Mouse (Mus musculus) inflammation-experienced regulatory T-cells (primary cell): ENCODE results near the gene Cdyl2. TPM values are rescaled to one million over a fixed set of nuclear protein-coding genes. Genes with fewer than 3 reads are reported as not detected.

Experiments
- polyA plus RNA-seq, 2 experiments: library from polyadenylated mRNA; unstranded; fragments of 100-300 nt; shearing (Covaris generic); gene quantifications; one replicate each; pipeline ENCODE4 v1.2.1; 2017

Gene Cdyl2
- 10 to 100 TPM; 15.9 to 26.5 TPM for polyA plus RNA-seq

GRCm38 (mm10) chr8:116732684-116733647, at the start of gene Cdyl2:
Cdyl2 (minus strand) TSS chr8:116732991.

Other genes starting within 250 kb of the Cdyl2 start
- gene Dynlrb2, start 228.0 kb downstream of the Cdyl2 start, polyA plus RNA-seq = not detected
- gene Cmc2, start 188.5 kb upstream of the Cdyl2 start, polyA plus RNA-seq = 10 to 100 TPM; 24.4 to 31.3 TPM
- gene Cenpn, start 188.7 kb upstream of the Cdyl2 start, polyA plus RNA-seq = 1 to 10 TPM; 2.7 to 3.7 TPM
- gene Atmin, start 210.4 kb upstream of the Cdyl2 start, polyA plus RNA-seq = 10 to 100 TPM; 26.8 to 35.3 TPM
- gene 1700030J22Rik, start 246.0 kb upstream of the Cdyl2 start, polyA plus RNA-seq = under 1 TPM; 0.14 to 0.26 TPM